Mouse (Mus musculus): Measurements from ENCODE around the gene Dyrk1a. TPM values are rescaled to one million over a fixed set of nuclear protein-coding genes. Genes with fewer than 3 reads are reported as not detected.

Gene Dyrk1a
- polyA plus RNA-seq, 1 experiment = 52.1 TPM

- H3K9ac ChIP-seq (ENCODE audit: low read depth, poor library complexity, severe bottlenecking) = peak overlapping the region; percentile 85
- no peaks in the 10 kb centered on the region for H3K36me3 ChIP-seq (ENCODE audit: control insufficient read depth, insufficient read depth, low read length, poor library complexity, severe bottlenecking)
- H3K4me3 ChIP-seq (ENCODE audit: low read depth, low read length) = peak overlapping the region; percentile 94
- no peaks in the 10 kb centered on the region for H3K9me3 ChIP-seq (replicated peaks; ENCODE audit: control insufficient read depth, insufficient read depth, low read length, poor library complexity, severe bottlenecking)
- H3K27me3 ChIP-seq (ENCODE audit: control insufficient read depth, insufficient read depth, low read length, poor library complexity, severe bottlenecking) = no peaks in the 10 kb centered on the region
- H3K4me1 ChIP-seq (ENCODE audit: control insufficient read depth, insufficient read depth, low read length) = no peaks in the 10 kb centered on the region
- H3K27ac ChIP-seq (ENCODE audit: insufficient read depth, low read length) = peak overlapping the region; percentile 74
- TF ChIP-seq POLR2A (IDR thresholded peaks at IDR 0.05; ENCODE audit: insufficient read depth, low read length) (peak; percentile 5), CTCF (IDR thresholded peaks at IDR 0.05; ENCODE audit: low read depth, low read length) (no peak)
Observed at GRCm38 (mm10) chr16:94527152-94527534, 42.7 kb upstream of the Dyrk1a start.

- Histone ChIP-seq H3K4me3 (ENCODE audit: low read depth, low read length) (peak overlapping the region; percentile 27), H3K4me1 (ENCODE audit: control insufficient read depth, insufficient read depth, low read length) (no peaks in the 10 kb centered on the region), H3K27me3 (ENCODE audit: control insufficient read depth, insufficient read depth, low read length, poor library complexity, severe bottlenecking) (no peaks in the 10 kb centered on the region), H3K9ac (ENCODE audit: low read depth, poor library complexity, severe bottlenecking) (peak overlapping the region; percentile 85), H3K9me3 (replicated peaks; ENCODE audit: control insufficient read depth, insufficient read depth, low read length, poor library complexity, severe bottlenecking) (no peaks in the 10 kb centered on the region), H3K27ac (ENCODE audit: insufficient read depth, low read length) (no peak overlapping the region), H3K36me3 (ENCODE audit: control insufficient read depth, insufficient read depth, low read length, poor library complexity, severe bottlenecking) (no peaks in the 10 kb centered on the region)
- TF ChIP-seq POLR2A (IDR thresholded peaks at IDR 0.05; ENCODE audit: insufficient read depth, low read length) (no peak), CTCF (IDR thresholded peaks at IDR 0.05; ENCODE audit: low read depth, low read length) (no peak), EP300 (IDR thresholded peaks at IDR 0.05; ENCODE audit: insufficient read depth, low read depth, low read length) (no peak)
Observed at GRCm38 (mm10) chr16:94527546-94527945, 42.3 kb upstream of the Dyrk1a start.

DNA sequence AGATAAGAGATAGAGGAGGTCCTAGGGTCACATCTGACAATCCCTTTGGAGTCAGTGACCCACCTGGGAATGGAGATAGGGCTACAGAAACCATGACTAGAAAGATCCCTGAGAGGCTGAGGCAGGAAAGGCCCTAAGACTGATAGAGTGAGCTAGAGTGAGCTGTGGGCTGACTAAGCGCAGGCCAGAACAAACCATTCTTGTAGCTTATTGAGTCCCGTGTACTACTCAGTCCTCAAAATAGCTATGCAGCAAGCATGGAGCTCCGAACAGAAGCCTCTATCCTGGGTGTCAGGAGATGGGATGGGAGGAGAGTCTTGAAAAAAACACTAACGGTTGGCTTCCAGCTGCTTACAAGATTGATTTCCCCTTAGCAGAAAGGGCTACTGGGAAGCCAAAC is 38.5 kb upstream of the Dyrk1a start:
- H3K27me3 ChIP-seq (ENCODE audit: control insufficient read depth, insufficient read depth, low read length, poor library complexity, severe bottlenecking) = no peaks in the 10 kb centered on the region

GRCm38 (mm10) chr16:94533679-94534078 is 36.1 kb upstream of the Dyrk1a start:
- Histone ChIP-seq H3K36me3 (ENCODE audit: control insufficient read depth, insufficient read depth, low read length, poor library complexity, severe bottlenecking) (no peaks in the 10 kb centered on the region), H3K9ac (ENCODE audit: low read depth, poor library complexity, severe bottlenecking) (no peak overlapping the region), H3K4me1 (ENCODE audit: control insufficient read depth, insufficient read depth, low read length) (peaks cover 1% of the 10 kb centered on the region), H3K27ac (ENCODE audit: insufficient read depth, low read length) (no peak overlapping the region), H3K27me3 (ENCODE audit: control insufficient read depth, insufficient read depth, low read length, poor library complexity, severe bottlenecking) (no peaks in the 10 kb centered on the region), H3K4me3 (ENCODE audit: low read depth, low read length) (no peak overlapping the region), H3K9me3 (replicated peaks; ENCODE audit: control insufficient read depth, insufficient read depth, low read length, poor library complexity, severe bottlenecking) (no peaks in the 10 kb centered on the region)
- TF ChIP-seq CTCF (IDR thresholded peaks at IDR 0.05; ENCODE audit: low read depth, low read length) = no peak
- TF ChIP-seq EP300 (IDR thresholded peaks at IDR 0.05; ENCODE audit: insufficient read depth, low read depth, low read length) = no peak
- TF ChIP-seq POLR2A (IDR thresholded peaks at IDR 0.05; ENCODE audit: insufficient read depth, low read length) = no peak

More for the DNA sequence above, 38.5 kb upstream of the Dyrk1a start:
- TF ChIP-seq CTCF (IDR thresholded peaks at IDR 0.05; ENCODE audit: low read depth, low read length) (no peak), EP300 (IDR thresholded peaks at IDR 0.05; ENCODE audit: insufficient read depth, low read depth, low read length) (no peak), POLR2A (IDR thresholded peaks at IDR 0.05; ENCODE audit: insufficient read depth, low read length) (no peak)
- Histone ChIP-seq H3K27ac (ENCODE audit: insufficient read depth, low read length) (no peak overlapping the region), H3K9ac (ENCODE audit: low read depth, poor library complexity, severe bottlenecking) (no peak overlapping the region), H3K9me3 (replicated peaks; ENCODE audit: control insufficient read depth, insufficient read depth, low read length, poor library complexity, severe bottlenecking) (no peaks in the 10 kb centered on the region), H3K4me3 (ENCODE audit: low read depth, low read length) (no peak overlapping the region), H3K36me3 (ENCODE audit: control insufficient read depth, insufficient read depth, low read length, poor library complexity, severe bottlenecking) (no peaks in the 10 kb centered on the region), H3K4me1 (ENCODE audit: control insufficient read depth, insufficient read depth, low read length) (peaks cover 1% of the 10 kb centered on the region)

GRCm38 (mm10) chr16:94535716-94536115 is 34.1 kb upstream of the Dyrk1a start:
- no peak overlapping the region for H3K9ac ChIP-seq (ENCODE audit: low read depth, poor library complexity, severe bottlenecking)
- TF ChIP-seq CTCF (IDR thresholded peaks at IDR 0.05; ENCODE audit: low read depth, low read length) = no peak
- TF ChIP-seq EP300 (IDR thresholded peaks at IDR 0.05; ENCODE audit: insufficient read depth, low read depth, low read length) = no peak
- no peak for TF ChIP-seq POLR2A (IDR thresholded peaks at IDR 0.05; ENCODE audit: insufficient read depth, low read length)
- no peaks in the 10 kb centered on the region for H3K9me3 ChIP-seq (replicated peaks; ENCODE audit: control insufficient read depth, insufficient read depth, low read length, poor library complexity, severe bottlenecking)
- H3K36me3 ChIP-seq (ENCODE audit: control insufficient read depth, insufficient read depth, low read length, poor library complexity, severe bottlenecking) = no peaks in the 10 kb centered on the region
- H3K4me1 ChIP-seq (ENCODE audit: control insufficient read depth, insufficient read depth, low read length) = peaks cover 1% of the 10 kb centered on the region
- H3K27ac ChIP-seq (ENCODE audit: insufficient read depth, low read length) = no peak overlapping the region
- no peaks in the 10 kb centered on the region for H3K27me3 ChIP-seq (ENCODE audit: control insufficient read depth, insufficient read depth, low read length, poor library complexity, severe bottlenecking)
- H3K4me3 ChIP-seq (ENCODE audit: low read depth, low read length) = no peak overlapping the region

GRCm38 (mm10) chr16:94536417-94537158 is 33.2 kb upstream of the Dyrk1a start:
- Histone ChIP-seq H3K4me3 (ENCODE audit: low read depth, low read length) (no peak overlapping the region), H3K27me3 (ENCODE audit: control insufficient read depth, insufficient read depth, low read length, poor library complexity, severe bottlenecking) (no peaks in the 10 kb centered on the region), H3K36me3 (ENCODE audit: control insufficient read depth, insufficient read depth, low read length, poor library complexity, severe bottlenecking) (no peaks in the 10 kb centered on the region), H3K27ac (ENCODE audit: insufficient read depth, low read length) (no peak overlapping the region), H3K9me3 (replicated peaks; ENCODE audit: control insufficient read depth, insufficient read depth, low read length, poor library complexity, severe bottlenecking) (no peaks in the 10 kb centered on the region), H3K9ac (ENCODE audit: low read depth, poor library complexity, severe bottlenecking) (0 out of 2 replicates have a peak overlapping the region, but pooled peaks have one; percentile 53), H3K4me1 (ENCODE audit: control insufficient read depth, insufficient read depth, low read length) (peaks cover 1% of the 10 kb centered on the region)
- TF ChIP-seq EP300 (IDR thresholded peaks at IDR 0.05; ENCODE audit: insufficient read depth, low read depth, low read length) (no peak), CTCF (IDR thresholded peaks at IDR 0.05; ENCODE audit: low read depth, low read length) (no peak), POLR2A (IDR thresholded peaks at IDR 0.05; ENCODE audit: insufficient read depth, low read length) (no peak)

All from ES-Bruce4 (cell line).